Comparison of ENCODE assay signal across 9 mouse cellular contexts in the genomic region with DNA sequence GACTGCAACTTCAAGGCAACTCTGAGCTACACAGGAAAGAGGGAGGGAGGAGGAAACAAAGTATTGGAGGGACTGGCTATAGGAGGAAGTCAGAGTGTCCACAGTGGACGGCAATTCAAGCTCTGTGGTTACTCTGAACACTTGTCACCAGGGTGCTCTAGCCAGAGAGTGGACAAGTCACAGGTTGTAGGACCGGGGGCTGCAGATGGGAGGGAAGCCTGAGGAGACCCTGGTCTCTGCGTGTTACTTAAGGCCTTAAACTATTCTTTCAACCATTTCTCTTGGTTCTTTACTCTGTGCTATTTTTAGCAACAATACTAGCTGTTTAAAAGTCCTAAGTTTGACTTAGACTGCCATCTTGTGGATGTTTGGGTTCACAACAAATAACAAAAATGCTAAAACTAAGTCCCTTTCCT. TPM values are rescaled to one million over a fixed set of nuclear protein-coding genes. Genes with fewer than 3 reads are reported as not detected.
DNase-seq lines count a peak whose midpoint lies in the region; ATAC-seq and TF ChIP-seq lines count a peak whose summit lies in the region.
"Had no signal": no experiment of that assay in that cellular context is flagged by ENCODE, and none has a peak within 500 bp of the region (broad histone marks: within the 10 kb centered on the region; RNA-seq: fewer than 3 reads in every experiment).

No protein-coding gene starts in this region.

- H3K27ac ChIP-seq in left cerebral cortex, adult 2 months = no peak overlapping the region
- H3K27ac ChIP-seq in liver, embryonic 16.5 days (ENCODE audit: low read length) = peak overlapping the region; percentile 48
- no peak overlapping the region for H3K27ac ChIP-seq in neural tube, embryonic 15.5 days (replicated peaks)

- H3K4me1 ChIP-seq in liver, embryonic 16.5 days (ENCODE audit: control insufficient read depth, low read depth, low read length) = peaks cover 8% of the 10 kb centered on the region
- peaks cover 7% of the 10 kb centered on the region for H3K4me1 ChIP-seq in neural tube, embryonic 15.5 days

- ATAC-seq in liver, embryonic 16.5 days (ENCODE audit: low read depth) = no peak
- ATAC-seq in neural tube, embryonic 15.5 days (ENCODE audit: low FRiP score) = peak; percentile 69
- no peak for ATAC-seq in cerebellum, adult (ENCODE audit: insufficient number of reproducible peaks, low FRiP score, low TSS enrichment)

- no peaks in the 10 kb centered on the region for H3K36me3 ChIP-seq in liver, embryonic 16.5 days (ENCODE audit: control insufficient read depth, insufficient read depth)
- no peaks in the 10 kb centered on the region for H3K36me3 ChIP-seq in neural tube, embryonic 15.5 days

- intact Hi-C loops in left cerebral cortex, adult 2 months (cut with DNase I) = loop anchor here (5.0 kb wide), 1 partner anchor 118 kb away; no protein-coding TSS in a partner anchor
- intact Hi-C loops in left cerebral cortex, postnatal 10 days (cut with DNase I) = loop anchor here (5.0 kb wide), 1 partner anchor 118 kb away; no protein-coding TSS in a partner anchor
- intact Hi-C loops in heart, postnatal 36 days (cut with DNase I) = loop anchor here (5.0 to 10.0 kb wide), 2 partner anchors 118 to 356 kb away; no protein-coding TSS in a partner anchor

- TF ChIP-seq CTCF in left cerebral cortex, adult 2 months (IDR thresholded peaks at IDR 0.05) = peak; percentile 65

- no peaks in the 10 kb centered on the region for H3K27me3 ChIP-seq in liver, embryonic 16.5 days (ENCODE audit: control insufficient read depth, insufficient read depth, low read depth, low read length)
- no peaks in the 10 kb centered on the region for H3K27me3 ChIP-seq in neural tube, embryonic 15.5 days (replicated peaks)

- 6% methylated on average over 3 of the region's 3 CpGs for WGBS in liver, embryonic 16.5 days (ENCODE audit: insufficient replicate concordance)
- WGBS in neural tube, embryonic 15.5 days = 23% methylated on average over 3 of the region's 3 CpGs

- no peak overlapping the region for H3K4me2 ChIP-seq in liver, embryonic 16.5 days (ENCODE audit: low read depth, low read length)
- H3K4me2 ChIP-seq in neural tube, embryonic 15.5 days = no peak overlapping the region

- H3K9me3 ChIP-seq in liver, embryonic 16.5 days (replicated peaks; ENCODE audit: control insufficient read depth, low read length) = no peaks in the 10 kb centered on the region
- no peaks in the 10 kb centered on the region for H3K9me3 ChIP-seq in neural tube, embryonic 15.5 days (replicated peaks)

- H3K9ac ChIP-seq in liver, embryonic 16.5 days (ENCODE audit: low read depth, low read length) = no peak overlapping the region
- H3K9ac ChIP-seq in neural tube, embryonic 15.5 days (replicated peaks) = no peak overlapping the region

- no peak for DNase-seq in left cerebral cortex, adult 2 months (ENCODE audit: extremely low spot score in 1 of 2, low spot score in 2 of 2)
- DNase-seq in left cerebral cortex, postnatal 10 days (ENCODE audit: extremely low spot score in 1 of 2, low spot score in 2 of 2) = no peak
- DNase-seq in embryo, embryonic 10.5 days (ENCODE audit: low spot score) = peak; percentile 81
- DNase-seq in heart, postnatal 36 days = peak; percentile 23 to 49
- DNase-seq in gastrocnemius, postnatal 4 days (ENCODE audit: low spot score in 2 of 2) = no peak

- H3K4me3 ChIP-seq in left cerebral cortex, adult 2 months = no peak overlapping the region
- no peak overlapping the region for H3K4me3 ChIP-seq in liver, embryonic 16.5 days (ENCODE audit: low read depth, low read length)
- H3K4me3 ChIP-seq in neural tube, embryonic 15.5 days (replicated peaks) = no peak overlapping the region
- H3K4me3 ChIP-seq: erythroblast, embryonic 14.5 days had no signal

RNA-seq across cellular contexts. Expression of a gene that starts 38.6 kb away (rescaled TPM):
- 10 to 100 TPM; 10.2 to 13.0 TPM for total RNA-seq in left cerebral cortex, adult 2 months (2021)
- 10 to 100 TPM; 24.0 to 30.7 TPM for total RNA-seq in left cerebral cortex, postnatal 10 days (2021)
- total RNA-seq in heart, postnatal 36 days (2021) = 10 to 100 TPM; 25.5 to 27.2 TPM
- 153 and 164 TPM in 2 replicates for polyA plus RNA-seq in liver, embryonic 16.5 days (2015; fragmentation: Nextera tagmentation; extraction: Ambion mirVana)
- 13.8 and 95.4 TPM in 2 replicates for polyA plus RNA-seq in neural tube, embryonic 15.5 days (2015; fragmentation: Nextera tagmentation; extraction: Ambion mirVana)
- 10 to 100 TPM; 28.4 to 31.1 TPM for total RNA-seq in gastrocnemius, postnatal 4 days (2021)

RNA-seq across cellular contexts. Expression of a gene that starts 56.7 kb away (rescaled TPM):
- total RNA-seq in left cerebral cortex, adult 2 months (2021) = 1 to 10 TPM; 1.6 to 3.0 TPM
- 1 to 10 TPM in 1 of 2 experiments, under 1 TPM in 1; 0.18 to 1.2 TPM for total RNA-seq in left cerebral cortex, postnatal 10 days (2021)
- total RNA-seq in heart, postnatal 36 days (2021) = not detected
- polyA plus RNA-seq in liver, embryonic 16.5 days (2015; fragmentation: Nextera tagmentation; extraction: Ambion mirVana) = not detected in 2 replicates
- 0.33 TPM in 1 of 2 replicates, not detected in the other for polyA plus RNA-seq in neural tube, embryonic 15.5 days (2015; fragmentation: Nextera tagmentation; extraction: Ambion mirVana)
- total RNA-seq in gastrocnemius, postnatal 4 days (2021) = not detected
- polyA plus RNA-seq: erythroblast, embryonic 14.5 days had no signal

RNA-seq across cellular contexts. Expression of a gene that starts 58.4 kb away (rescaled TPM):
- total RNA-seq in left cerebral cortex, adult 2 months (2021) = under 1 TPM in 1 of 2 experiments, not detected in 1; 0.35 TPM
- total RNA-seq in left cerebral cortex, postnatal 10 days (2021) = under 1 TPM in 1 of 2 experiments, not detected in 1; 0.69 TPM
- total RNA-seq in heart, postnatal 36 days (2021) = not detected
- polyA plus RNA-seq in liver, embryonic 16.5 days (2015; fragmentation: Nextera tagmentation; extraction: Ambion mirVana) = 0.44 and 0.71 TPM in 2 replicates
- 0.82 TPM in 1 of 2 replicates, not detected in the other for polyA plus RNA-seq in neural tube, embryonic 15.5 days (2015; fragmentation: Nextera tagmentation; extraction: Ambion mirVana)
- total RNA-seq in gastrocnemius, postnatal 4 days (2021) = not detected
- polyA plus RNA-seq: erythroblast, embryonic 14.5 days had no signal

Comparison
In these comparisons a context has a peak if more than half of its experiments do, and no peak if none do; other contexts are left out.
1. DNase-seq: peak in embryo, embryonic 10.5 days (single experiment) and heart, postnatal 36 days (2 of 2); none in left cerebral cortex, adult 2 months (0 of 2), left cerebral cortex, postnatal 10 days (0 of 2) and gastrocnemius, postnatal 4 days (0 of 2).